Mouse (Mus musculus): ENCODE data around the gene Kazn. TPM values are rescaled to one million over a fixed set of nuclear protein-coding genes. Genes with fewer than 3 reads are reported as not detected.
A peak's percentile ranks its signal among the peaks of the same experiment; 100 is the strongest.

The Kazn gene
- total RNA-seq, 2 experiments from 2014 or later, result 0.07 to 0.18 TPM

DNA sequence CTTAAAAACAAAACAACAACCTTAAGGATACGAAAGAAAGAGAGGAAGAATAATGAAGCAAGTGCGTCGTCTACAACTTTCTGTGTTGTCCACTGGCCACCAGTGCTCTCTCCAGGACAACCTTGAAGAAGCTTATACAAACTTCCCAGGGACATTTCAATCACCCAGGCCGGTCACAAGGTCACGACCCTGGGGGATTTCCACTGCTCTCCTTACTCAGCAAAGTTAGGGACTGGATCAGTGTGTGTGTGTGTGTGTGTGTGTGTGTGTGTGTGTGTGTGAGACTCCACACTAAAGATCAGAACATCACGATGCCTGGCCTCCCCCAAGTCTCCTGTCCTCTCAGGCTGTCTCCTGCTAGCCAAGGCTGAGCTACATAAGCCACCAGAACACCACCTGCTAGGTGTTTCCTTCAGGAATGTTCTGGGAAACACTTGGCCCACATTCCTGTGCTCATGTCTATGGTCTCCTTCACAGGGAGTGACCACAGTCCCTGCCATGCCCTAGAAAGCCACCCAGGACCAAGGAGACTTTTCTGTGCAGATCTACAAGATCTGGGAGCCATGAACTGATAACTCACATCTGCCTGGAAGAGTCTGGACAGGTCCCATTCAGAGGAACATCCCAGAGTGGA, 3.7 kb upstream of the Kazn start:
- ATAC-seq (ENCODE audit: poor library complexity, severe bottlenecking), result no peak

- no peak for ATAC-seq (ENCODE audit: poor library complexity, severe bottlenecking)
Measured at GRCm38 (mm10) chr4:142242164-142242563, 3.0 kb upstream of the Kazn start.

GRCm38 (mm10) chr4:142240874-142241273, 1.7 kb upstream of the Kazn start:
- ATAC-seq (ENCODE audit: poor library complexity, severe bottlenecking), result no peak

GRCm38 (mm10) chr4:142238486-142239239, 538 bp downstream of the Kazn start:
- no peak for ATAC-seq (ENCODE audit: poor library complexity, severe bottlenecking)

DNA sequence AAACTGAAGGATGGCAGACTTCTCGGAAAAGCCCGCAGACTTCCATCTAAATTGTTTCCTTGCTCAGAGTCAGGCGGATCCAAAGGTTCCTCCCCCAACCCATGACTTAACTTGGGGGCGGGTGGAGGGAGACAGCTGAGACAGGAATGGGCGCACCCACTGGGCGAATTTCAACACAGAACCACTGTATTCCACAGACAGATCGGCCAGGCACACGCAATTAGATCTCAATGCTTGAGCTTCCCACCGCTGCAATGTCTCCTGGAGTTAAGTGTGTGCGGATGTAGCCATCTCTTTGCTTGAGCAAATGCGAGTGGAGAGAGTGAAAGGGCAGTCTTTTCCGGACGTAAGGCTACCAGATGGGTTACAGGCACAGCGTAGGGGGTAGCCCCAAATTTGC, 1.2 kb downstream of the Kazn start:
- no peak for ATAC-seq (ENCODE audit: poor library complexity, severe bottlenecking)

DNA sequence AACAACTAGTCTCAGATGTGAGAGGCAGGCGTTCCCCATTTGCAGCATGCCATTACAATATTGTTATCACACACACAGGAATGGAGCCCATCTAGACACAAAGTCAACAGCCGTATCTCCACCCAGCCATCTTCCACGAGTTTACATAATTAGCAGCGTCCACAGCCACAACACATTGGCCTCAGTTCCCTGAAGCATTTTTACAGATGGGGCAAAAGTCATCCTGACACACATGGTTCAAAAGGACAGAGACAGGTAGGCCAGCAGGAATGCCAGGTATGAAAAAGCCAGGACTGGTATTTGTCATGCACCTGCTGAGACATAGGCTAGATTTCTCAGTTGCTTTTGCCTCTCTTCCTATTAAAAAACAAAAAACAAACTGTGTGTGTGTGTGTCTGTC, 2.5 kb downstream of the Kazn start:
- no peak for ATAC-seq (ENCODE audit: poor library complexity, severe bottlenecking)

GRCm38 (mm10) chr4:142235426-142235825, 3.8 kb downstream of the Kazn start:
- no peak for ATAC-seq (ENCODE audit: poor library complexity, severe bottlenecking)

- no peak for ATAC-seq (ENCODE audit: poor library complexity, severe bottlenecking)
Measured at GRCm38 (mm10) chr4:142234828-142235227, 4.4 kb downstream of the Kazn start.

DNA sequence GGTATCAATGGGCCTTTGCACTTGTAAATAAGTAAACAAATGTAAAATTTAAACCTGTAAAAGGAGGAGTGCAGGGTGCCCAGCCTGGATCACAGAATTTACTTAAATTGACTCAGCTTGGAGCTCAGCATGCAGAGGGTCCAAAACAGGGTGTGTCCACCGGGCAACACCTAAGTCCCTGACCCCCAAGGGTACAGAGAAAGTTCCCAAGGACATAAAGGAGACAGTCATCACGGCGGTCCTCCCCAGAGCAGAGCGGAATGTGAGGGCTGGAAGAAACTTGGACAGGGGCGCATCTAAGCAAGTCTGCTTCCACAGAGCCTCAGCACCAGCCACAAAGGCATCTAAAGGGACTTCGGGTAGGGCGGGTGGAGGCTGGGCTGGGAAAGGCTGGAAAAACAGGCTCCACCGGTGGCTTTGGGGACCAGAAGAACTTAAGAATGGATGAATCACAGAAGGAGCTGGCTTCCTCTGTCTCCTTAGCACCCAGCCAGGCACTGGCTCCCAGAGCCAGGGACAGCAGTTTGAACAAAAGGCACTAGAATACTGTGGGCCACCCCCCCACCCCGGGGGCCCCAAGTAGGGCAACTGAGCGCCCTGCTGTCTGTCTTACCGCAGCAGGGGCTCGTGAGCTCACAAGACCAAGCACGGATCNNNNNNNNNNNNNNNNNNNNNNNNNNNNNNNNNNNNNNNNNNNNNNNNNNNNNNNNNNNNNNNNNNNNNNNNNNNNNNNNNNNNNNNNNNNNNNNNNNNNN, 10.2 kb downstream of the Kazn start:
- no peak for ATAC-seq (ENCODE audit: poor library complexity, severe bottlenecking)

GRCm38 (mm10) chr4:142223898-142224645, 15.1 kb downstream of the Kazn start:
- ATAC-seq (ENCODE audit: poor library complexity, severe bottlenecking), result no peak

DNA sequence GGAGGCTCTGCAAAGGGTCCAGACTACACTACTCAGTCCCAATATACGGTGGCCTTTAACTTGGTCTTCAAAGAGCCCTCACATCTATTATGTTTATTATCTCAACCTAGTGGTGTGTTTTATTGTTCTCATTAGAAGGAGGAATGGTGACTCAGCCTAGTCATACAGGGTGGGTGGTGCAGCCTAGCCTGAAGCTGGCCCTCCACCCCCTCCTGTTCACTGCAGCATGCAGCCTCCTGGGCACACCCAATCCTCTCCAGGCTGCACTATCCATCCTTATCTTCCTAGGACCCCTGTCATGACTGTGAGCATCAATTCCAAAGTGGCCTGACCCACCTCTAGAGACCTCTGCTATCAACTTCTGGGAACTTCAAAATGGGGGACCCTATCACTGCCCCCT, 16.8 kb downstream of the Kazn start:
- ATAC-seq (ENCODE audit: poor library complexity, severe bottlenecking), result no peak

GRCm38 (mm10) chr4:142221757-142222072, 17.5 kb downstream of the Kazn start:
- ATAC-seq (ENCODE audit: poor library complexity, severe bottlenecking), result no peak

- no peak for ATAC-seq (ENCODE audit: poor library complexity, severe bottlenecking)
Measured at GRCm38 (mm10) chr4:142221025-142221756, 18.0 kb downstream of the Kazn start.

GRCm38 (mm10) chr4:142218997-142219396, 20.2 kb downstream of the Kazn start:
- no peak for ATAC-seq (ENCODE audit: poor library complexity, severe bottlenecking)

DNA sequence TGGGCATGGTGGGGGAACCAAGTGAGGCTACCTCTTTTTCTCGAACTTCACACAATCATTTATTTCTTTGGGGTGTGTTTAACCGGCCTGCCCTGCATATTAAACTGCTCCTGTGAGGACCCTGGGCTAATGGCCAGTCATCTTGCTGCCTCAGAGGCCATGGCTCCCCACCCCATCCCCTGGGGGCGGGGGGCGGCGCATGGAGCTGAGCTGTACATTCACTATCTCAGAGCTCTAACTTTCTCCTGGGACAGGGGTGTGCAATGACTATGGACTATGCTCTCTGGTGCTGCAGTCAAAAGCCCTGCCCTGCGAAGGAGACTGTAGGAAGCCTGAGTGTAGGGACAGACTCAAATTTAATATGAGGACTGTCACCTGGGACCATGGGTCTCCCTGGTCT, 22.2 kb downstream of the Kazn start:
- ATAC-seq (ENCODE audit: poor library complexity, severe bottlenecking), result no peak

DNA sequence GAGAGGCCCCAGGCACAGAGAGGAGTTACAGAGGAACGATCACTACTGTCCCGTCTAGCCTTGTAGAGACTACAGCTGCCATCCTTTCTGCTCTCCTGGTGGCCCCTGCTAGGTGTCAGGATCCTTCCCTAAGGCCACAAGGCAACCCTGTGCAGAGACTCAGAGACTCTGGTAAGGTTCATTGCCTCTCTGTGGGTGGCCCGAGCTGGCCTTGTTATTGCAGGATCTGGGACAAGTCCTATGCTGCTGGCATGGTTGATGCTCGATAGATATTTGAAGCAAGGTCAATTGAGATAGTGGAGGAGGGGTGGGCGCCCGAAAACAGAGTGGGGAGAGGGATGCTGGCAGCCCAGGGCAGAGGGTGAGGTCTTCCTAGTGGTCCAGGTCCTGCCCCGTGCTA, 23.4 kb downstream of the Kazn start:
- ATAC-seq (ENCODE audit: poor library complexity, severe bottlenecking), result no peak

DNA sequence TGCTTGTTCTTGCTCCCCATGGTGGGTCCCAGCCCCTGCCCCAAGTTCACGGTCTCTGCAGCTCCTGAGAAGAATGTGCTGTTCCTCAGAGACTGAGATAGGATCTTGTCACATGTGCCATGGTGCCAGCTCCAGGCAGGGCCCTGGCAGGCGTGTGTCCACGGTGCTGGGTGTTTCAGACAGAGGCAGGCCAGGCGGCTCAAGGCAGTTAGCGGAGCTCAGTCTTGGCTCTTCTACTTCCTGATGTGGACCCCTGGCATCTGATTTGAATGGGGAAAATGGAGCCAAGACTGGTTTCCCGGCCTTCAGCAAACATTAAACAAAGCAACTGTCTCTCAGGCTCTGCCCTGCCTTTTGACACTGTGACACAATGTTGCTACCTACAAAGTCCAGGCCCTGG, 24.7 kb downstream of the Kazn start:
- ATAC-seq (ENCODE audit: poor library complexity, severe bottlenecking), result no peak

- ATAC-seq (ENCODE audit: poor library complexity, severe bottlenecking), result no peak
Measured at GRCm38 (mm10) chr4:142212425-142212824, 26.8 kb downstream of the Kazn start.

DNA sequence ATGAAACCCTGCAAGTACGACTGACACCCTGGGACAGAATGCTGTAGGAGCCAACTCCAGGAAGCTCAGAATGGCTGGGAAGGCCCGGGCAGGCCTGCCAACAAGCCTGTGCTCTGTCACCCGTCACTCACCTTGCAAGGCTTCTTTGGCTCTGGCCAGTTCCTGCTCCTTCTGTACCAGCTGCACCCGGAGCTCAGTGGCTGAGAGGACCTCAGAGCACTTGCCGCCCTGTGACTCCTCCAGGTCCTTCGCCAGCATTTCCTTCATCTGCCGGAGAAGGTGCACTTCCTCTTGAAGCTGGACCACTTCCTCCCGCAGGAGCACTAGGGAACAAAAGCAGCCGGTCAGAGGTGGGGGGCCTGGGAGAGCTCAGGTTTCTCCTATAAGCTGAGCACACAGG, 29.3 kb downstream of the Kazn start:
- ATAC-seq (ENCODE audit: poor library complexity, severe bottlenecking), result peak; percentile 57

- ATAC-seq (ENCODE audit: poor library complexity, severe bottlenecking), result no peak
Measured at GRCm38 (mm10) chr4:142209476-142209875, 29.7 kb downstream of the Kazn start.

DNA sequence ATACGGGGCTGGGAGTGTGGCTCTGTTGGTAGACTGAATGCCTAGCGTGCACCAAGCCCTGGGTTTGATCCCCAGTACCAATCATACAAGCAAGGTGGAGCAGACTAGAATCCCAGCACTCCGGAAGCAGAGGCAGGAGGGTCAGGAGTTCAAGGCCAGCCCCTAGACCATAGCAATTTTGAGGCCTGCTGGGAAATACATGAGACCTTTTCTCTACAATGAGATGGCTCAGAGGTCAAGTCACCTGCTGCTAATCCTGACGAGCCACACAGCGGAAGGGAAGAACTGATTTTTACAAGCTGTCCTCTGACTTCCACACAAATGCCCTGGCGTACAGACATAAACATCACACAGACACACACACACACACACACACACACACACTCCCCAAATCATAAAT, 33.5 kb downstream of the Kazn start:
- no peak for ATAC-seq (ENCODE audit: poor library complexity, severe bottlenecking)

Data from megakaryocyte, adult 5-6 weeks (primary cell).